Mouse (Mus musculus): ENCODE results near the gene Lhfpl3.

- TF ChIP-seq CTCF (IDR thresholded peaks at IDR 0.05; ENCODE audit: borderline replicate concordance, control insufficient read depth, extremely low read depth, insufficient read depth, low read length, poor library complexity) (no peak), POLR2A (IDR thresholded peaks at IDR 0.05; ENCODE audit: control insufficient read depth, extremely low read depth, insufficient read depth, low read length, poor library complexity) (no peak)
These were observed 297.0 kb downstream of the Lhfpl3 start for GRCm38 (mm10) chr5:23042862-23043261.

Measured in thymus, adult 2 months (tissue).